Mouse (Mus musculus) embryonic fibroblast, embryonic 13.5 days (primary cell): ENCODE data around the gene 2810408A11Rik. TPM values are rescaled to one million over a fixed set of nuclear protein-coding genes. Genes with fewer than 3 reads are reported as not detected.

ENCODE experiments used
- H3K27ac ChIP-seq: 2 replicates; pipeline ENCODE4 v1.5.1; 2012; ENCODE audit warnings: low read length, control low read depth, inconsistent platforms; ENCODE audit not compliant: insufficient read depth
- H3K4me1 ChIP-seq: 2 replicates; pipeline ENCODE4 v1.6.1; 2011; ENCODE audit warnings: low read length; ENCODE audit not compliant: control insufficient read depth, insufficient read depth
- H3K4me3 ChIP-seq: 2 replicates; pipeline ENCODE4 v1.5.1; 2011; ENCODE audit warnings: mild to moderate bottlenecking, control low read depth, low read length; ENCODE audit not compliant: insufficient read depth
- CTCF ChIP-seq: IDR thresholded peaks from 2 replicates; pipeline ENCODE4 v1.5.1; 2011; ENCODE audit warnings: mild to moderate bottlenecking, control low read depth, low read length, moderate library complexity, borderline replicate concordance; ENCODE audit not compliant: insufficient read depth
- POLR2A ChIP-seq: IDR thresholded peaks from 2 replicates; pipeline ENCODE4 v1.6.1; 2011; ENCODE audit warnings: low read depth, mild to moderate bottlenecking, control low read depth, low read length, moderate library complexity
- polyA plus RNA-seq: library from polyadenylated mRNA; stranded (reverse); fragments of >200 nt; gene quantifications from 2 replicates; pipeline ENCODE4 v1.2.4, GENCODE M21; 2011; ENCODE audit warnings: low read depth; ENCODE audit not compliant: missing spikeins, insufficient read length

2810408A11Rik gene
- polyA plus RNA-seq, 1 experiment = 4.9 TPM

GRCm38 (mm10) chr11:69858113-69858998 lies 42.4 kb downstream of the 2810408A11Rik start, which contains the start of gene Tnk1:
Gene Tnk1, minus strand, starts transcription at chr11:69858730.
- TF ChIP-seq POLR2A = no peak
- no peak for TF ChIP-seq CTCF
- Histone ChIP-seq H3K27ac (no peak within 1 kb of the TSS), H3K4me3 (no peak within 1 kb of the TSS), H3K4me1 (no peaks in the 10 kb centered on the region)

GRCm38 (mm10) chr11:69855347-69855746 lies 45.4 kb downstream of the 2810408A11Rik start:
- H3K27ac ChIP-seq = no peak overlapping the region
- TF ChIP-seq POLR2A (no peak), CTCF (0 out of 2 replicates have a peak, but pooled peaks have one; percentile 7)
- H3K4me3 ChIP-seq = no peak overlapping the region
- H3K4me1 ChIP-seq = no peaks in the 10 kb centered on the region

DNA sequence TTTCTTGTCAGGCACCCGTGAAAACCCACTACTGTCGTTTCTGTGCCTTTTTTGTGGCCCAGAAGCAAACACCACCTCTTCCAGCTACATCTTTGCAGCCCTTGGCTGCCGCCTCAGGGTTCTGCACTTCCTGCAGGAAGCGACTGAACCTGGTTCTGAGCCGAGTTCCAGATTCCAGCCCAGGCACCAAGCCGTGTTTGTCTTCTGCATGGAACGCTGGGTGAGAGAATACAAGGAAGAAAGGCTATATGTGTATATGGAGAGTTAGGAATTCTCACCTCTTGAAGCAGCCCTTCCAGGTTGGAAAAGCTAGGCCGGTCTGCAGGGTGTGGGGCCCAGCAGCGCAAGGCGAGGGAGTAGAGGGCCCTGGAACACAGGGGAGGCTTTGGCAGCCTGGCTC lies 46.1 kb downstream of the 2810408A11Rik start:
- TF ChIP-seq CTCF = no peak
- TF ChIP-seq POLR2A = no peak
- H3K4me1 ChIP-seq = no peaks in the 10 kb centered on the region
- no peak overlapping the region for H3K27ac ChIP-seq
- no peak overlapping the region for H3K4me3 ChIP-seq

GRCm38 (mm10) chr11:69853994-69854393 lies 46.8 kb downstream of the 2810408A11Rik start:
- H3K27ac ChIP-seq = no peak overlapping the region

GRCm38 (mm10) chr11:69850754-69851153 lies 50.0 kb downstream of the 2810408A11Rik start:
- no peak for TF ChIP-seq CTCF
- no peak overlapping the region for H3K27ac ChIP-seq
- no peaks in the 10 kb centered on the region for H3K4me1 ChIP-seq
- H3K4me3 ChIP-seq = no peak overlapping the region

More at GRCm38 (mm10) chr11:69853994-69854393, 46.8 kb downstream of the 2810408A11Rik start:
- no peak overlapping the region for H3K4me3 ChIP-seq
- H3K4me1 ChIP-seq = no peaks in the 10 kb centered on the region
- peak; percentile 35; the same call in 1 of the 2 replicates for TF ChIP-seq POLR2A
- TF ChIP-seq CTCF = no peak

GRCm38 (mm10) chr11:69849884-69850283 lies 50.9 kb downstream of the 2810408A11Rik start:
- H3K27ac ChIP-seq = no peak overlapping the region
- H3K4me3 ChIP-seq = no peak overlapping the region
- TF ChIP-seq CTCF (no peak), POLR2A (no peak; the same call in 1 of the 2 replicates)
- H3K4me1 ChIP-seq = peaks cover 5% of the 10 kb centered on the region

- Histone ChIP-seq H3K27ac (no peak overlapping the region), H3K4me3 (no peak overlapping the region), H3K4me1 (peaks cover 5% of the 10 kb centered on the region)
- no peak for TF ChIP-seq CTCF
These were observed 51.7 kb downstream of the 2810408A11Rik start for GRCm38 (mm10) chr11:69849128-69849527.

DNA sequence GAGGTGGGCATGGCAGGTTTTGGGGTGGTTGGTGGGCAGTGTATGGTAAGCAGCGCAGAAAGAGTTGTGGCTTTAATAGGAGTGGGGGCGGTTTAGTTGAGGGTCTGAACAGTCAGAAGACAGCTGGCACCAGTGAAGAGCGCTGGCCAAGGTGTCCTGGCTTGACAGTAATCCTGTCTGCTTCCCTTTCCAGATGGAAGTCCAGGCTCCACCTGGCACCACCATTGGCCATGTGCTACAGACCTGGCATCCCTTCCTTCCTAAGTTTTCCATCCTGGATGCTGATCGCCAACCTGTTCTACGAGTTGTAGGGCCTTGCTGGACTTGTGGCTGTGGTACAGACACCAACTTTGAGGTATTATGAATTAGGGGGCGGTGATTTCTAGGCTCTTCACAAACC lies 52.8 kb downstream of the 2810408A11Rik start:
- TF ChIP-seq CTCF (no peak), POLR2A (no peak)
- Histone ChIP-seq H3K4me3 (no peak overlapping the region), H3K4me1 (peaks cover 5% of the 10 kb centered on the region), H3K27ac (no peak overlapping the region)

Other genes starting within 250 kb of the 2810408A11Rik start
- gene Sox15, start 245.7 kb downstream of the 2810408A11Rik start, polyA plus RNA-seq = not detected in 2 replicates
- gene Mpdu1, start 238.3 kb downstream of the 2810408A11Rik start, polyA plus RNA-seq = 45.2 and 47.8 TPM in 2 replicates
- 4.9 and 8.6 TPM in 2 replicates for gene Cd68, start 234.8 kb downstream of the 2810408A11Rik start, polyA plus RNA-seq
- gene Eif4a1, start 228.6 kb downstream of the 2810408A11Rik start, polyA plus RNA-seq = 717 and 781 TPM in 2 replicates
- gene Senp3, start 218.9 kb downstream of the 2810408A11Rik start, polyA plus RNA-seq = 117 and 187 TPM in 2 replicates
- 0.85 and 1.5 TPM in 2 replicates for gene Tnfsf13, start 215.2 kb downstream of the 2810408A11Rik start, polyA plus RNA-seq
- 20.0 and 25.5 TPM in 2 replicates for gene Tnfsf12, start 205.1 kb downstream of the 2810408A11Rik start, polyA plus RNA-seq
- 3.0 and 4.4 TPM in 2 replicates for gene Tnfsfm13, start 204.9 kb downstream of the 2810408A11Rik start, polyA plus RNA-seq
- 82.6 and 90.9 TPM in 2 replicates for gene Polr2a, start 142.3 kb downstream of the 2810408A11Rik start, polyA plus RNA-seq
- gene Slc35g3, start 139.0 kb downstream of the 2810408A11Rik start, polyA plus RNA-seq = not detected in 2 replicates
- gene Zbtb4, start 135.1 kb downstream of the 2810408A11Rik start, polyA plus RNA-seq = 22.6 and 28.5 TPM in 2 replicates
- gene Chrnb1, start 105.0 kb downstream of the 2810408A11Rik start, polyA plus RNA-seq = 4.6 and 7.2 TPM in 2 replicates
- gene Fgf11, start 99.1 kb downstream of the 2810408A11Rik start, polyA plus RNA-seq = 1.1 and 2.5 TPM in 2 replicates
- not detected in 2 replicates for gene Tmem102, start 95.4 kb downstream of the 2810408A11Rik start, polyA plus RNA-seq
- not detected in 2 replicates for gene Gm39566, start 85.7 kb downstream of the 2810408A11Rik start, polyA plus RNA-seq
- not detected in 2 replicates for gene Spem2, start 82.5 kb downstream of the 2810408A11Rik start, polyA plus RNA-seq
- not detected in 2 replicates for gene Spem1, start 78.8 kb downstream of the 2810408A11Rik start, polyA plus RNA-seq
- gene Nlgn2, start 63.2 kb downstream of the 2810408A11Rik start, polyA plus RNA-seq = 33.8 and 42.0 TPM in 2 replicates
- 72.1 and 94.8 TPM in 2 replicates for gene Tmem256, start 62.5 kb downstream of the 2810408A11Rik start, polyA plus RNA-seq
- 120 and 128 TPM in 2 replicates for gene Plscr3, start 54.6 kb downstream of the 2810408A11Rik start, polyA plus RNA-seq
- gene Tnk1, start 42.3 kb downstream of the 2810408A11Rik start, polyA plus RNA-seq = not detected in 2 replicates
- not detected in 2 replicates for gene Tmem95, start 23.0 kb downstream of the 2810408A11Rik start, polyA plus RNA-seq
- gene Kctd11, start 19.6 kb downstream of the 2810408A11Rik start, polyA plus RNA-seq = 20.7 and 26.0 TPM in 2 replicates
- gene Acap1, start 5.4 kb downstream of the 2810408A11Rik start, polyA plus RNA-seq = not detected in 2 replicates
- 30.8 and 31.8 TPM in 2 replicates for gene Neurl4, start 85 bp upstream of the 2810408A11Rik start, polyA plus RNA-seq
- gene Gps2, start 12.9 kb upstream of the 2810408A11Rik start, polyA plus RNA-seq = 24.1 and 27.8 TPM in 2 replicates
- gene Eif5a, start 21.0 kb upstream of the 2810408A11Rik start, polyA plus RNA-seq = 725 and 764 TPM in 2 replicates
- gene Ybx2, start 34.8 kb upstream of the 2810408A11Rik start, polyA plus RNA-seq = not detected in 2 replicates
- gene Slc2a4, start 47.2 kb upstream of the 2810408A11Rik start, polyA plus RNA-seq = 2.3 and 2.7 TPM in 2 replicates
- not detected in 2 replicates for gene Cldn7, start 63.8 kb upstream of the 2810408A11Rik start, polyA plus RNA-seq
- 140 and 171 TPM in 2 replicates for gene Ctdnep1, start 80.2 kb upstream of the 2810408A11Rik start, polyA plus RNA-seq
- 68.8 and 86.1 TPM in 2 replicates for gene Elp5, start 81.5 kb upstream of the 2810408A11Rik start, polyA plus RNA-seq
- 639 and 646 TPM in 2 replicates for gene Gabarap, start 90.2 kb upstream of the 2810408A11Rik start, polyA plus RNA-seq
- gene Phf23, start 94.8 kb upstream of the 2810408A11Rik start, polyA plus RNA-seq = 78.6 and 89.1 TPM in 2 replicates
- 27.7 and 32.1 TPM in 2 replicates for gene Dvl2, start 99.6 kb upstream of the 2810408A11Rik start, polyA plus RNA-seq
- 47.4 and 57.9 TPM in 2 replicates for gene Acadvl, start 114.4 kb upstream of the 2810408A11Rik start, polyA plus RNA-seq
- gene Dlg4, start 116.0 kb upstream of the 2810408A11Rik start, polyA plus RNA-seq = 69.8 and 77.7 TPM in 2 replicates
- gene Asgr1, start 153.1 kb upstream of the 2810408A11Rik start, polyA plus RNA-seq = 0.52 and 0.60 TPM in 2 replicates
- not detected in 2 replicates for gene Asgr2, start 191.7 kb upstream of the 2810408A11Rik start, polyA plus RNA-seq
- gene Mgl2, start 229.3 kb upstream of the 2810408A11Rik start, polyA plus RNA-seq = not detected in 2 replicates